Mouse (Mus musculus) midbrain, embryonic 10.5 days (tissue): ENCODE measurements around the gene Tex35. TPM values are rescaled to one million over a fixed set of nuclear protein-coding genes. Genes with fewer than 3 reads are reported as not detected.

Source experiments
- DNase-seq: peaks from one replicate; pipeline ENCODE4 v3.0.0-alpha.2; 2017; ENCODE audit warnings: low spot score
- H3K27ac ChIP-seq: fragments of 300-500 bp; sonication (generic); replicated peaks from 2 replicates; pipeline ENCODE4 v1.5.1; 2016; ENCODE audit warnings: mild to moderate bottlenecking
- H3K27me3 ChIP-seq: fragments of 300-500 bp; sonication (generic); 2 replicates; pipeline ENCODE4 v1.6.1; 2016; ENCODE audit warnings: low read depth, mild to moderate bottlenecking; ENCODE audit not compliant: poor library complexity, severe bottlenecking
- H3K36me3 ChIP-seq: fragments of 300-500 bp; sonication (generic); 2 replicates; pipeline ENCODE4 v1.6.1; 2016; ENCODE audit warnings: mild to moderate bottlenecking, moderate library complexity
- H3K4me1 ChIP-seq: fragments of 300-500 bp; sonication (generic); 2 replicates; pipeline ENCODE4 v1.6.1; 2016
- H3K4me3 ChIP-seq: fragments of 300-500 bp; sonication (generic); 2 replicates; pipeline ENCODE4 v1.5.1; 2016; ENCODE audit warnings: mild to moderate bottlenecking, moderate library complexity
- H3K9me3 ChIP-seq: fragments of 300-500 bp; sonication (generic); replicated peaks from 2 replicates; pipeline ENCODE4 v1.6.1; 2016; ENCODE audit warnings: mild to moderate bottlenecking
- WGBS: fragments of 180-500 bp; shearing (Covaris S2); methylation state at CpG from one replicate; pipeline ENCODE4 v1.1.7; 2016; 5-methylcytosine and 5-hydroxymethylcytosine counted together
- polyA plus RNA-seq: library from polyadenylated mRNA; unstranded; fragments of >200 nt; fragmentation: Nextera tagmentation; extraction: Ambion mirVana; gene quantifications from 2 replicates; pipeline ENCODE4 v1.2.1, GENCODE M21; 2016

Tex35 gene
- polyA plus RNA-seq, 1 experiment from 2014 or later = not detected

DNA sequence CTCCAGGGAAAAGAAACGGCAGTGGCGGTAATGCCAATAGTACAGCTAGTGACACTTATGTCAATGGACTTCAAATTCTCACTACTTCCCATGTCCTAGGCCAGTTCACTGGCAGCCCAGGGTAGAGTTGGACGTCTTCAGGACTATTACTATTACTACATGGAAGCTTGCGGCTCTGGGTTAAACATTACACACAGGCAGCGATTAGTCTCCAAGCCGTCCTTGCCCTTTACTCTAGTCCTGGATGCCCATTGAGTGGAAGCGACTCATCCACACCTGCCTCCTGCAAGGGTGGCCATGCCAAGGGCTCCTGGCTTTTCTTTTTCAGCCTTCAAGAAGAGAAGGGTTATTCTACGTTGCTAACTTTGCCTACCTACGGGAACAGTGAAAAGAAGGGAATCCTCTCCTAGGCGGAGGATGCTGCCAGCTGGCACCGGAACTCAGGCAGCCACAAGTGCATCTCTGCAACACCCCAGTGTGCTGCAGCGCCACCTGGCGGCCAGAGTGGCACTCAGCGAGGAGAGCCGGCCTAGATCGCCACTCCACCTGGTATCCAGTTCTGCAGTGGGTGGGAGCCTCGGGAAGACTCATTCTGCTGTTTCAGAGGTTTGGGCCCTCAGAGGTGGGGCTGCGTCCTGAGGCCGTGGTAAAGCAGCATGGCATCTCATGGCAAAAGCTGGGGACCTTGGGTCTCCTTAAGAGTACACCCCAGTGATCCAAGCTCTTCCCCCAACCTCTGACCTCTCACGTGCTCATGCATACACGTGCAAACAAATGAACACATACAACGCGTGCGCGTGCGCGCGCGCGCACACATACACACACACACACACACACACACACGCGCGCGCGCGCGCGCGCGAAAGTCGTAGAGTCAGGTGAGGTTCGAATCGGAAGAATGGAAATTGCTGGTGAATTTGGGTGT is 31.4 kb downstream of the Tex35 start:
- Histone ChIP-seq H3K4me3 (no peak overlapping the region), H3K27me3 (peaks cover 5% of the 10 kb centered on the region), H3K27ac (no peak overlapping the region), H3K9me3 (no peaks in the 10 kb centered on the region), H3K36me3 (no peaks in the 10 kb centered on the region), H3K4me1 (peaks cover 62% of the 10 kb centered on the region)
- peak; percentile 86 for DNase-seq
- 61% methylated on average over 43 of the region's 43 CpGs for WGBS

DNA sequence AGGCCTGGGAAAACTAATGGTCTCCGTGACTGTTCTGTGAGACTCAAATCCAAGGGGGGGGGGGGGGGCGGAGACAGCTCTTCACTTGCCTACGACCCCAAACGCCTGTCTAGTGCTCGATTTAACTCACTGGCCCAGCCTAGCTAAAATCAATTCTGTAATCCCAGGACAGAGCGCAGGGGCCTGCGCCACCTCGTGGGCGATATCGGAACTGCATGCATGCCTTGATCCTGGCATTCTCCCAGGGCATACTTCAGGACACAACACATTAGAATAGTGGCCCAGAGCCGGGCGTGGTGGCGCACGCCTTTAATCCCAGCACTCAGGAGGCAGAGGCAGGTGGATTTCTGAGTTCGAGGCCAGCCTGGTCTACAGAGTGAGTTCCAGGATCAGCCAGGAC is 32.2 kb downstream of the Tex35 start:
- Histone ChIP-seq H3K4me3 (no peak overlapping the region), H3K9me3 (no peaks in the 10 kb centered on the region), H3K4me1 (peaks cover 59% of the 10 kb centered on the region), H3K27me3 (peaks cover 12% of the 10 kb centered on the region), H3K36me3 (no peaks in the 10 kb centered on the region), H3K27ac (peak overlapping the region; percentile 52)
- WGBS = 7% methylated on average over 15 of the region's 15 CpGs
- peak; percentile 89 for DNase-seq

DNA sequence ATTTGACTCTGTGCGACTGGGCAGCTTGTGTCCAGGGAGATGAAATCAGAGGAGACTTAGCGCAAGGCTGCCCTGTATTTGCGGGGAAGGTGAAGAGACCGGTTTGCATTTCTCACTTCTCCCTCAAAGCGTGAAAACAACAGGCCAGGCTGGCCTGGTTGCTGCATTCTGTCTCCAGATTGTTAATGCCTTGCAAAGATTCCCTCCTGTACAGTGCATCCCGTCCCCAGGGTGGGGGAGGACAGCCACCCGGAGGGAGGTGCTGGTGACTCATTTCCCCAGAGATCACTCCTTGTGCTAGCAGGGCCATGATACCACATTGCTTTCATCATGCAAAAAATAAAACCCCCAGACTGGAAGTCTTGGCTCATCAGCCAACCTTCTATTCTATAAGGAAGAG is 33.5 kb downstream of the Tex35 start:
- peaks cover 52% of the 10 kb centered on the region for H3K4me1 ChIP-seq
- no peak overlapping the region for H3K4me3 ChIP-seq
- H3K9me3 ChIP-seq = no peaks in the 10 kb centered on the region
- no peak for DNase-seq
- H3K27me3 ChIP-seq = peaks cover 17% of the 10 kb centered on the region
- peak overlapping the region; percentile 14; the same call in 1 of the 2 replicates for H3K27ac ChIP-seq
- 60% methylated on average over 7 of the region's 7 CpGs for WGBS
- H3K36me3 ChIP-seq = no peaks in the 10 kb centered on the region

DNA sequence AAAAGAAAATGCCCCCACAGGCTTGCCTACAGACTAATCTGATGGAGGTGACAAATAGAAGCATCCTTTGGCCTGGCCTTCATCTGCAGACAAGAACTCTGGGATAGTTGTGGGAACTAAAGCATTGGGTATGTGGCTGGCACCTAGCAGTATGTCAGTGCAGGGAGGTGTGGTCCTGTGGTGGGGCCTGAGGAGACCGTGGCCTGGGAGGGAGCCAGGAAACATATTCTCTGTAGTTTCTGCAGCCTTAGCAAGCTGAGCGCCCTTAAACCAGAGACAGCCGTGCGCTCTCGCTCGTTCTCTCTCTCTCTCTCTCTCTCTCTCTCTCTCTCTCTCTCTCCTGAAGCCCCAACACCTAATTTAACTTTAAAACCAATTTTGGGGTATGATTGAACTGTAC is 34.1 kb downstream of the Tex35 start:
- Histone ChIP-seq H3K4me3 (no peak overlapping the region), H3K9me3 (no peaks in the 10 kb centered on the region), H3K27me3 (peaks cover 17% of the 10 kb centered on the region), H3K36me3 (no peaks in the 10 kb centered on the region), H3K4me1 (peaks cover 52% of the 10 kb centered on the region), H3K27ac (peak overlapping the region; percentile 14; the same call in 1 of the 2 replicates)
- 86% methylated on average over 6 of the region's 6 CpGs for WGBS
- no peak for DNase-seq

DNA sequence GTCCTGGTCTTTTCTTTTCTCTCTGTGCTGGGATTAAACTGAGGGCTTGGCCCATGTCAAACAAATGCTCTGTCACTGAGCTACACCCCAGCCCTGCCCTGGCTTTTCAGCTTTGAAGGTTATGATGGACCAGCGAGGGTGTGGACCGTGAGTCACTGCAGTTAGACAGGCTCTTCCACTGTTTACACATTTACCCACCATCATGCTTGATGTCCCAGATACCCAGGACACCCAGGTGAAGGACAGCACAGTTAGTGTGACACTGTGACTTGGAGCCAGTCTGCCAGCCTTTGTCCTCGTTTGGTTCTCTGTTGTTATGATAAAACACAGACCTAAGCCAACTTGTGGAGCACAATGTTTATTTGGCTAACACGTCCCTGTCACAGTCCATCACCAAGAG is 34.9 kb downstream of the Tex35 start:
- DNase-seq = no peak
- Histone ChIP-seq H3K4me1 (peaks cover 51% of the 10 kb centered on the region), H3K9me3 (0 out of 2 replicates have a peak, but pooled peaks cover 3% of the 10 kb centered on the region), H3K27me3 (peaks cover 17% of the 10 kb centered on the region), H3K27ac (peak overlapping the region; percentile 9; the same call in 1 of the 2 replicates), H3K36me3 (no peaks in the 10 kb centered on the region), H3K4me3 (no peak overlapping the region)
- 53% methylated on average over 4 of the region's 4 CpGs for WGBS

DNA sequence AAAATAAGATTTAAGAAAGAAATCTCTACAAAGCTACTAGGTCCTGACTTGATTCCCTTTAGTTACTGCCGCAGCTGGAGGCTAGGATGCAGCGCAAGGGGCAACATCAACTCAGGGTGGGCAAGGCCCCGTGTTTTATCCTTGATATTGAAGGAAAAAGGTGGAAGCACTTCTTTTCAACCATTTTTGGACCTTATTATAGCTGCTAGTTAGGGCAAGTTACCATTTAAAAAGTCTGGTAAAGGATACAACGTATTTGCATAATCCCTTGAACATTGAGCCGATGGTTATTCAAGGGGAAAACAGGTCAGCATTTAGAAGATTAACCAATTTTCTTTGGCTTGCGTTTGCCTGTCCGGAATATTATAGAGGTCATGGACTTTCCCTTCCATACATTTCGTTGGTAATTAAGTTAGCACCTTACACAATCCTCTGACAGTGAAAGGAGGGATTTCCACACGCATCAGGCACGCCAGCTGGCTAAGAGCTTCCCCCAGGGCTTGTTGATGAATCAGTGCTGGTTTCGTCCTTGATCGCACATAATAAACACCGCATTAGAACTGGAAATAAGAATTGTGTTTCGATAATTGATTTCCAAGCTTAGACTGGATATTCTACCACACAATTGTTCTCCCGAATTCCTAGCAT is 39.2 kb downstream of the Tex35 start:
- DNase-seq = no peak
- no peak overlapping the region for H3K27ac ChIP-seq
- no peak overlapping the region for H3K4me3 ChIP-seq
- 0 out of 2 replicates have a peak, but pooled peaks cover 3% of the 10 kb centered on the region for H3K9me3 ChIP-seq
- H3K36me3 ChIP-seq = no peaks in the 10 kb centered on the region
- 68% methylated on average over 15 of the region's 15 CpGs for WGBS
- peaks cover 36% of the 10 kb centered on the region for H3K4me1 ChIP-seq
- H3K27me3 ChIP-seq = peaks cover 12% of the 10 kb centered on the region

DNA sequence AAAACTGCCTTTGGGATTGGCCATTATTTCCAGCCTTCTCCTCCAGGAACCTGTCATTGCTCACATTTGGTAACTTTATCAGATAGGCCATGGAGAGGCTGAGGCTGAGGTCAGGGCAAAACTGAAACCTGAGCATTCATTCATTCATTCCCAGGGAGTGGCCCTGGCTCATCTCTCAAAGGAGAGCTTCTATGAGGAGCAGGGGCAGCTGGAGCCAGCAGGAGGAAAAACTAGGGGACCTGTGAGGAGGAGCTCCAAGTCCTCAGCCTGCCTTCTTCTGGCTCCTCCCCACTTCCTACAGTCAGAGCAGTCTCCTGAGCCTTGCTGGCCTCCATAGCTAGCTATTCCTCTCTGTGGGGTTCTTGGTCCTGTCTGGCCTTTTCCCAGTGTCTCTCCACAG is 40.2 kb downstream of the Tex35 start:
- DNase-seq = no peak
- H3K4me1 ChIP-seq = peaks cover 28% of the 10 kb centered on the region
- no peak overlapping the region for H3K4me3 ChIP-seq
- no peak overlapping the region for H3K27ac ChIP-seq
- peaks cover 12% of the 10 kb centered on the region for H3K27me3 ChIP-seq
- no peaks in the 10 kb centered on the region for H3K36me3 ChIP-seq
- 0 out of 2 replicates have a peak, but pooled peaks cover 3% of the 10 kb centered on the region for H3K9me3 ChIP-seq

DNA sequence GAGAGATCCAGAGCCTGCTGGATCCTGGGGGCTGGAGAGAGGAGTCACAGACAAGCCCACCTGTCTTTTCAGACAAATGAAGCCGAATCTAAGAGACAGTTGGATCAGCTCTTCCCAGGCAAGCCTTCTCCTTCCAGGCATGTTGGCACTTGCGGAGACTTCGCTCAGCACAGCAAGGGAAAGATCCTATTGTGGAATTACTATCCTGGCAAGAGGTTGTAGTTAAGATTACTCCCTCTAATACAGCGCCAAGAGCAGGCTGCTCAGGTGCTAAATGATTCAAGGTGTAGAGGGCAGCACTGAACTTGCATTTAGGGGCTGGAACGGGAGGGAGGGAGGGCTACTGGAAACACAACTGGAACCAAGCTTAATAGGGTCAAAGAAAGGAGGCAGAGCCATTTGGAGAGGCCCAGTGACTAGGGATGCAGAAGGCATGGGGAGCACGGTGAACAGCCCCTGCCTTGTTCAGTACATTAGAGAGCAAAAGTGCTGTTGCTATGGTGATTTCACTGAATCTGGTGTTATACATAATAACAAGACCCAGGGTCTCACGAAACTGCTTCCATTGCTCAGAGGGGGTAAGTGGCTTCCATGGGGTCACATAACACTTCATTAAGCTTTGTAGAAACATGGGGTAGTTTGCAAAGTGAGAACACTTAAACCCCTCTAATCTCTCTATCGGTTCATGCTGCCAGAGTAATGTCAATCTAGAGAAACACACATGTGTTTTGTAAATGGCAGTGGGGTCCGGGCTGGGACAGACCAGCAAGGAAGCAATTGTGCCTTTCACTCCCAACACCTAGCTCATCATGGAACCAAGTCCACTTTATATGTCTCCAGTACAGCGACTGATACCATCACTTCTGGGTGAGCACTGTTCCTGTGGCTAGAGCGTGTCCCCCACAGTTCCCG is 42.4 kb downstream of the Tex35 start:
- 89% methylated on average over 12 of the region's 12 CpGs for WGBS
- Histone ChIP-seq H3K27me3 (peaks cover 4% of the 10 kb centered on the region), H3K36me3 (no peaks in the 10 kb centered on the region), H3K27ac (0 out of 2 replicates have a peak overlapping the region, but pooled peaks have one; percentile 38), H3K4me1 (peaks cover 36% of the 10 kb centered on the region), H3K4me3 (no peak overlapping the region), H3K9me3 (0 out of 2 replicates have a peak, but pooled peaks cover 3% of the 10 kb centered on the region)
- DNase-seq = no peak

DNA sequence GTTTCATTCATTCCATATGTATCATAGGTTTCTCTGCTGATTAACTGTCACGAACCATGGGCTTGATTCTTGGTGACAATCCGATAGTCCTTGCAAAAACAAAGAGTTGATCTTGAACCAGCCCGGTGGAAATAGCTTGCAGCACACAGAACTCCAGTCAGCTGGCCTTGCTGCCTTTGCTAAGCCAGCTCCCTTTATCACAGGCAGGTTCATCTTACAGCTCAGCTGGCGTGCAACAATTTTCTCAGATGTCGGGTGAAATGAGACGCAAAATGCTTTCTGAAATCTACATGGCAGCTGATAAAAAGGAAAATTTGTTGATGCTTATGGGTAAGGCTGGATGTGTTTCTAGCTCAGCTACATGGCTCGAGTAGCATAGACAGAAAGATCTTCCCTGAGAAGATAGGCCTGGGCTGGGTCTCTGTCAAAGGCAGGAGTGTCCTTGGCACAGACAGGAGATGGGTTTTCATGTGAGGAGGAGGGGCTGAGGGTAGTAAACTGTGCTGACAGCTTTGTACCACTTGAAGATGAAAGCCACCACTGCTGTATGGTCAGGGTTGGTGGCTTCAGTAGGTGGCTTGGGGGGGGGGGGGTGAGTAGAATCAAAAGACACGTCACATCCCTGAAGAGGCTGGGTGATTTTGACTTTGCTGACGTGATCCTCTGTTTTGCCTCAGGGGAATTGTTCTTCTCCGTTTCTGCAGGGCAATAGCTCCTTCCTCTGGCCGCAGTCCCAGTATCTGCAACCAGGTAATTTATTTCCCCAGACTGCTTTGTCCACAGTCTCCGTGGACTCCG is 45.0 kb downstream of the Tex35 start:
- no peaks in the 10 kb centered on the region for H3K36me3 ChIP-seq
- H3K4me3 ChIP-seq = no peak overlapping the region
- peaks cover 30% of the 10 kb centered on the region for H3K4me1 ChIP-seq
- 0 out of 2 replicates have a peak, but pooled peaks cover 5% of the 10 kb centered on the region for H3K9me3 ChIP-seq
- no peak for DNase-seq
- 80% methylated on average over 13 of the region's 13 CpGs for WGBS
- H3K27me3 ChIP-seq = no peaks in the 10 kb centered on the region
- 0 out of 2 replicates have a peak overlapping the region, but pooled peaks have one; percentile 0 for H3K27ac ChIP-seq

DNA sequence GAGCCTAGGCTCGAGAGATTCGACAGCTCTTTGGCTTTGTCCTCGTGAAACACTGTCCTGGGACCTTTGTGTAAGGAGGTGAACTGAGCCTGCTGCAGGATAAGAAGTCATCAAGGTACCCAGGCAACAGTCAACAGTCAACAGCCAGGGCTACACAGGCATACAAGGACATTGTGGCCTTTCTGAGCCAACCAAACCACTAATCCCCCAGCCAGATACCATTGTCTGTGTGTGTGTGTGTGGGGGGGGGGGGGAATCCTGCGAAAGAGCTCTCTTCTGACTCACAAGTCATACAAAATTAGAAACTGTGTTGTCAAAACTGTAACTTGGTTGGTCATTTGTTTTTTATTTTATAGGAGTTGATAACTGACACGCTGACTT is 46.0 kb downstream of the Tex35 start:
- H3K27me3 ChIP-seq = no peaks in the 10 kb centered on the region
- H3K36me3 ChIP-seq = no peaks in the 10 kb centered on the region
- peaks cover 30% of the 10 kb centered on the region for H3K4me1 ChIP-seq
- H3K27ac ChIP-seq = peak overlapping the region; percentile 35
- H3K9me3 ChIP-seq = 0 out of 2 replicates have a peak, but pooled peaks cover 5% of the 10 kb centered on the region
- DNase-seq = no peak
- no peak overlapping the region for H3K4me3 ChIP-seq
- 64% methylated on average over 5 of the region's 5 CpGs for WGBS

DNA sequence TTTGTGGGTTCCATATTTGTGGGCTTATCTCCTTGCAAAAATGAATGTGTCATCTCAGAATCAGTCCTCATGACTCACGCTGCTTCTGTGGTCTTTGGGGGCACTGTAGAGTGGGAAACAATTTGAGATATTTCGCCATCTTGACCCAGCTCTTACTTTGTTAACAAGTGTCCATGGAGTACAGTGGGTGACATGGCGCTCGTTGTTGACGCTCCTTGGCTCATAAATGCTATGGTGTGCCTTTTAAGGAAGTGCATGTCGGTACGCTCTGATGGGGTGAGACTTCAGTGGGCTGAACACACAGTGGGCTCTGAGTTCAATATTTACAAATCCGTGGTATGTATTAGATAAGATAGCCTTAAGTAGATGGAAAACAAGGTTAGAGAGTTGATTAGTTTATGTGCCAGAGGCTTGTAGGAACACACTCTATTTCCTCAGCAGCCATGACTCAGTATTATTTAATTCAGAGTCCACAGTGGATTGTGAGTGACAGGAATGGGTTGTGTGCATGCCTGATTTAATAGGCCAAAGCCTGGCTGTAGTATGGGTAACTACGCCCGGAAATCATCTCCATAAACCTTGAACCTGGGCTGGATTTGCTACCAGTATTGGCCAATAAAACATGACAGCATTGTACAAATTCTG is 46.6 kb downstream of the Tex35 start:
- H3K4me1 ChIP-seq = peaks cover 30% of the 10 kb centered on the region
- H3K27ac ChIP-seq = peak overlapping the region; percentile 35
- no peak for DNase-seq
- 0 out of 2 replicates have a peak, but pooled peaks cover 5% of the 10 kb centered on the region for H3K9me3 ChIP-seq
- no peak overlapping the region for H3K4me3 ChIP-seq
- no peaks in the 10 kb centered on the region for H3K36me3 ChIP-seq
- no peaks in the 10 kb centered on the region for H3K27me3 ChIP-seq
- WGBS = 91% methylated on average over 10 of the region's 10 CpGs
